Mouse (Mus musculus): ENCODE measurements around the gene 9930021J03Rik.

The 9930021J03Rik gene

DNA sequence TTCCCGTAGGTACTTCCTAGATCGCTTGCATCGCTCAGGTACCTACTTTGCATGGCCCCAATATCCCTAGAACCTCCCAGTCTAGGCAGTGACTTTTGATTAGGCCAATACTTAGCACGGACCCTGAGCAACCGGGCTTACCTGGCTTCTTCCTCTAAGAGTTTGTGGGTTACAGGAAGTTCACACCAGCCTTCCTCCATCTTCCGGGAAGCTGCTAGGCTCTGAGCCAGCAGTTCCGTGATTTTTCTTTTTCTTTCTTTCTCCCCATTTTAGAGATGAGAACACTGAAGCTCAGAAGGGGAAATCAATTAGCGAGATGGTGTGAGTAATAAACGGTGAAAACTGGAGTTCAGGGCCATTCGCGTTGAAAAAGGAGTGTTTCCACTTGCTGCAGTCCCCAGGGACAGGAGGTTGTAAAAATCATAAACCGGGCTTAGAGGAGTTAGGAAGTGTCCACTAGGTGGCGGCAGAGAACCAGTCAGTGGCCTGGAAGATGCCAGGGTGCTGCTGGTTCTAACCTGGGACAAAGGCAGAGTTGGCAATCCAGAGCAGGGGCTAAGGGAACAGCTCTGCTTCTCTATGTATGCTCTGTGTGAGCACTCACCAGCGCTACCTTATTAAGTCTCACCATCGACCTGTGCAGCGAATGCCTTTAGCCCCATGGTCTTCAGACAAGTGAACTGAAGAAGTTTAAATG lies 121.8 kb downstream of the 9930021J03Rik start:
- peak; percentile 95 for DNase-seq

DNA sequence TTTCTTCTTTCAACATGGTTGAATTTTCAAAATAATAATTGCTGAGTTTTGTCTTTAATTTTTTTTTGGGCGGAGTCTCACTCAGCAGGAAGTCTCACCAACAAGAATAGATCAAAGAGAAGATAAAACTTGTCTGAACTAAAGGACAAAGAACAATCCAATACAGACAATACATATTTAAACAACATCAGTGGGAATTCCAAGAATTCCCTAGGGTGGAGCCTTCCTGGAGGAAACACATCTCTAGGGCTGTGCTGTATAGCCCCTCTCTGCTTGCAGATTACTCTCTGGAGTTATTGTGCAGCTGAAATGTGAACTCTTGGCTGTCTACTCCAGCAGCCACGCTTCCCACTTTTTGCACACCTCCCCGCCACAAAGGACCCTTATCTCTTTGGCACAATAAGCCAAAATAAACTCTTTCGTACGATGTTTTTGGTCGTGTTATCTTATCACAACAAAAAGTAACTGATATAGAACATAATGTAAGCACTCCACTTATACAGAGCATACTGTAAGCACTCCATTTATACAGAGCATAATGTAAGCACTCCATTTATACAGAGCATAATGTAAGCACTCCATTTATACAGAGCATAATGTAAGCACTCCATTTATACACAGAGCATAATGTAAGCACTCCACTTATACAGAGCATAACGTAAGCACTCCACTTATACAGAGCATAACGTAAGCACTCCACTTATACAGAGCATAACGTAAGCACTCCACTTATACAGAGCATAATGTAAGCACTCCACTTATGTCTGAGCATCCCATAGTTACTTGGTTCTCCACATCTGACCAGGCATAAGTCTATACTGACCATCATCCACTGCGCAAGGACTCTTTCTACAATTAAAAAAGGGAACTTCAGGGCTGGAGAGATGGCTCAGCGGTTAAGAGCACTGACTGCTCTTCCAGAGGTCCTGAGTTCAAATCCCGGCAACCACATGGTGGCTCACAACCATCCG lies 125.3 kb downstream of the 9930021J03Rik start:
- DNase-seq = peak; percentile 64

DNA sequence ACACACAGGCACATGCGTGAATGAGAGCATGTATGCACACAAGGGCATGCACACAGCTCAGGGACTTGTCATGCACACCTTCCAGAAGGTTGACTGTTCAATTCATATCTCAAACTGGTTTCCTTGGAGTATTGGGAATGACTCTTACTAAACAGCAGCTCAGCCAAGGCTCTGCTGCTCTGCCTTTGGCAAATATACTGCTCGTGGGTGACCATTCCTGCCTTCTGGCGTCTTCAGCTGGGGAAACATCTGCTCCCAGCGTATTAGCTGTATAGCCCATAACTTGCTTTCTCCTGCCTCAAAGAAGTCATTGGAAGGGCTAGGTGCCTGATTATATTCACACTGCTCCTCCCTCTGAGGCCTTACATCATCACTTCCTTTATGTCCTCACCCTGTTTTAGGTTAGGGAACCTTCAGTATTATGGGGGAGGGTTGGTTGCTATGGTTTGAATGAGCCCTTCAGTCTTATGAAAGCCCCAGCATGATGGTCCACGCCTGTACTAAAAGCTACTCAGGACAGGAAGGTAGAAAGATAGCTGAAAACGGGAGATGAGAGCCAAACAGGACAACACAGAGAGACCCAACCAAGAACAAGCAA lies 127.5 kb downstream of the 9930021J03Rik start:
- no peak for DNase-seq

DNA sequence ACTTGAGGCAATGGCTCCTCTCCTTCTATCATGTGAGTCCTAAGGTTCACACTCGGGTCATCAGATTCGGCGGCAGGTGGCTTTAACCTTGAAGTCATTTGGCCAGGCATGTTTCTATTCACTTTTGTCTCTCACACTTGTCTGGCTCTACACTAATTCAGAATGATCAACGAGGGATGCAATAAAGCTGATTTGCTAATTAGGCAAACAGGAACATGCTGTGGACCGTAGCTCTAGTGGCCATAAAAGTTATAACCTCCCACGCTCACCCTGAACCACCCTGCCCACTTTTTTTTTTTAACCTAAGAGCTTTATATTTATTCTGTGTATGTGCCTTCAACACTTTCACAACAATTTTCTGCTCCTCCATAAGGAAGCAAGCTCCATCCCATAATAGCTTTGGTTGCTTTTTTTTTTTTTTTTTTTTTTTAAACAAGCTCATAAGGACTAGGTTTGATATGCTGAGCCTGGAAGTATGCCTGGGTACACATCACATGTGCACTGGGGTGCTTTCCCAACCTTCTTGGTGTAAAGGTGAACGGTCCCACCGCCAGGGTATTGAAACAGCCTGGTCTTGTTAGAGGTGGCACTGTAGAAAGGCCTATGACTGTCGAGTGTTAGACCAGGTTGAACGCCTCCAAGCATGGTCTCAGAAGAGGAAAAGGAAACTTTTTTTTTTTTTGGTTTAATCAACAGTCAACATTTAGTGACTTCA lies 129.2 kb downstream of the 9930021J03Rik start:
- no peak for DNase-seq

DNA sequence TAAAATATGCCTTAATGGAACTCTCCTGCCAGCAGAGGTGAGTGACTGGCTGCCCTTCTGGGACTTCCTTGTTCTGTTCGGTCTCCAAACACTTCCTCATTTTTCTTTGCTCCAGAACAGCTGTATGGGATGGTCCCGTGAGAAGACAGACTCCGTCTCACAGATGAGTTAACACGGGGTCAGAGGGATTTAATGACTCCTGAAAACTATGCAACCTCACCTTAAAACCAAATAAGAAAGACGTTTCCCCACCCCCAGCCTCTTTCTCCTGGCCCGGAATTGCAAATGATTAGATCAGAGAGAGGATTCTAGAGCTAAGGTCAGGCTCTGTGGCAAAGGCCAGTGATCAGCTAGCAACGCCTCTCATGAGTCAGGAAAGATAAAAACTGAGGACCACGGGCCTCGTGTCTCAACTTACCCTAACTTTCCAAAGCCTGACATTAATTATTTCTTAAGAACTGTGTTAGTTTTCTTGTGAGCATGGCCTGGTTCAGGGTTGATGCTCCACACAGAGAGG lies 130.2 kb downstream of the 9930021J03Rik start:
- no peak for DNase-seq

DNA sequence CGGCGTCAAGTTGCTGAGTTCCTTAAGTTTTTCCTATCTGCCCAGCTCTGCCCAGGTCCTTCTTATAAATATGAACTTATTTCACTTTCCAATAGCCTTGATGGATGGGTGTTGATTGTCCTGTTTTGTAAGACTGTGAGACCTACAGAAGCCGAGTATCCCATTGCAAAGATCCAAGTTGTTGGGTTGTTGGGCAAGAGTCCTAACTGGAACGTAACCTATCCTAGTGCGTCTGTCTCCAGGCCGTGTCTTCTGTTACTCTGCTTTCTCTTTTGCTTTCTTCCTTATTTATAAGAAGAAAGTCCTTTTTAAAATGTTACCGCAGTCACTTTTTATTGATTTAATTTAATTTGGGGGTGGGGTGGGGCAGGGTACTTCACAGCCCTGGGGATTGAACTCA lies 130.8 kb downstream of the 9930021J03Rik start:
- no peak for DNase-seq

DNA sequence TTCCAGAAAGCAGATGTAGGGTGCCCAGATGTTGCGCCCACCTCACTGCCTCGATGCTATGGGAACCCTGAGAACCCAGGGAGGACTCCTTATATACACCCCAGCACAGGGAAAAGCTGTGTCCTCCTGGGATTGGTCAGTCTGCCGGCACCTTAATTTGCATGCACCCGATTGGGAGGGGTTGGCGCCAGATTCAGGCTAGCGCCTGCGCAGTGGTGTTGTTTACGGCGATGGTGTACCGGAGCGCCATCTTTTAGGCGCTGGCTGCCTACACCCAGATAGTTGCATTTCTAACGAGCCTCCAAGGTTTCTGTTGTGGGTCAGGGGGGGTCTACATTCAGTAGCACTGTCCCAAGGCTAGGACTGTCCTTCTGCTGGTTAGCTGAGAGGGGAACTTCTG lies 133.1 kb downstream of the 9930021J03Rik start:
- DNase-seq = no peak

DNA sequence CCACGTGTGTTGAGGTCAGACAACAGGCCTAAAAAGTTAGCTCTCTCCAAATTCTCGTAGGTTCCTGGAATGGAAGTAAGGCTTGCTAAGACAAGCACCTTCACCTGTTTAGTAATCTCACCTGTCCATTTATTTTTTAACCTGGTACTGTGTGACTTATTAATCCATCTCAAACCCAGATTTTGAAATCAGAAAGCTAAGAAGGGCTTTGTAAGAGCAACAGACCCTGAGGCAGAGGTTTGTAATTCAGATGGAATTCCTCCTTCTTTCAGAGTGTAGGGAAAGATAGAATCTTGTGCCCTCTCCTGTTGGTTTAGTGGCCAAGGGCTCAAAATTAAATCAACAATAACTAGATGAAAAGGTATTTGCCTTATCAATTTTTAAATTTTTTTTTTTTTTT lies 134.6 kb downstream of the 9930021J03Rik start:
- no peak for DNase-seq

DNA sequence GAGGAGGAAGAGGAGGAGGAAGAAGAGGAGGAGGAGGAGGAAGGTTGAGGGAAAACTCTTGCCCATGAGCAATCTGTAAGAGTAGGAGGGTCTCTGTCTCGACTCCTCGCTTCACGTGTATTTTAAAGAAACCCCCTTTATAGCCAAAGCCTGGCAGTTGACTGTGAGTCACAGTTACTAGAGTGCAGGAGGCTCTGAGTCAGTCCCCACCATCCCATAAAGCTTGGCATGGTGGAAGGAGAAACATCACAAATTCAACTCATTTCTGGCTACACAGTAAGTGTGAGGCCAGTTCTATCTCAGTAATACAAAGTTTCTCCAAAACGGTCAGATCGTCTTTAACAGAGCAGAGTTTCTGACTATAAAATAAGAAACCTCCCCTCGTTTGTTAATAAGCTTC lies 135.5 kb downstream of the 9930021J03Rik start:
- DNase-seq = no peak

DNA sequence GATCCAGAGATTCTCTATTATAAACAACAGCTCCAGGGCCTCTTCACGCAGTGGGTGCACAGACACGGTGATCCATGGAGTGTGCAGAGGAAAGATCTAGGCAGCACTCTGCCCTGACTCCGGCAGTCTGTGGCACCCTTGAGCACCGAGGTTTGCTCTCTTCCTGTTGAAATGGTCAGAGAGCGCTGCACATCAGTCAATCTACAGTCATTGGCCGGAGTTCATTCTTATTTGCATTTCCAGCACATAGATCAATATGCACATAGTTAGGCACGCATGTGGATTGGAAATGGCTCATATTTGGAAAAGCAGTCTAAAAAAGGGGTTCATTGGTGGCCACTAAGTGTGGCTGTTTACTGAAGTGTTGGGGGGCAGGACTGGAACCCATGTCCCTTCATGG lies 137.7 kb downstream of the 9930021J03Rik start:
- no peak for DNase-seq

DNA sequence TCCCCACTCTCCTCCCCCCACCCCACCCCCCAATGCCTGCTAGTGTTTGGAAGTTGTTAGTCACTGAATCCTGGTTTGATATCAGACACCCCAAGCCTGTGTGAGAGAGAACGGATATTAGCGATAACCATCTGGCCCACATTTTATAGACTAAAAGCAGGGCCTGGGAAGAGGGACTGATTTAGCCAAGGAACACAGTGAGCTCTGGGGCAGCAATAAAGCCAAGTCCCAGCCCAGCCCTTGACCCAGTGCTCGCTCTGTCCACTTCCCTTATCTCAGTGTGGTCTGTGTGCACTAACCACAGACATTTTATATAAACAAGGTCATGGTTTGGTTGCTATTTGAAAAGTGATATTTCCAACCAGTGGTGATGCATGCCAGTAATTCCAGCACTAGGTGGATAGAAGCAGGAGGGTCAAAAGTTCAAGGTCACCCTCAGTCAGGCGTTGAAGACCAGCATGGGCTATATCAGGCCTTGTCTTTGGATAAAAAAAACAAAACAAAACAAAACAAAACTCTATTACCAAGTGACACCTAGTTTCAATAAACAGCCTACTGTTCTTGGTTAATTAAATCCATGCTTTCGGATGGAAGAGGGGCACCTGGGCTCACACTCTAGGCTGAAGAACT lies 138.7 kb downstream of the 9930021J03Rik start:
- no peak for DNase-seq

DNA sequence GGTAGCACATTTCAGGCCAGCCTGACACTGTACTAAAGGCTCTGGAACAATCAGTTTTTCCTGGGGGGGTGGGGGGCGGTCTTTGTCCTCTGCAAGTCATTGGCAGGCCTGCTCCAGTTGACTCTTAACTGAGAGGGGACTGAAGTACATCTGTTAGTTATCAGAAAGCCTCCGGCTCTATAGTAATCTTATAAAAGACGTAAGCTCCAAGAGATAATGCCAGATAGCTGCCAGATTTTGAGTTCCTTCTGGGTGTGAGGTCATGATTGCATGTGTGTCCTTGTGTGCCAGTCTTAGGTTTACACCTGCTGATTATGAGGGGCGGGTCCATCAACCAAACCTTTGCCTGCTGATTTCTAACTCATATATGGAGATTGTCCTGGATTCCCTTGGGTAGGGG lies 139.6 kb downstream of the 9930021J03Rik start:
- DNase-seq = no peak

DNA sequence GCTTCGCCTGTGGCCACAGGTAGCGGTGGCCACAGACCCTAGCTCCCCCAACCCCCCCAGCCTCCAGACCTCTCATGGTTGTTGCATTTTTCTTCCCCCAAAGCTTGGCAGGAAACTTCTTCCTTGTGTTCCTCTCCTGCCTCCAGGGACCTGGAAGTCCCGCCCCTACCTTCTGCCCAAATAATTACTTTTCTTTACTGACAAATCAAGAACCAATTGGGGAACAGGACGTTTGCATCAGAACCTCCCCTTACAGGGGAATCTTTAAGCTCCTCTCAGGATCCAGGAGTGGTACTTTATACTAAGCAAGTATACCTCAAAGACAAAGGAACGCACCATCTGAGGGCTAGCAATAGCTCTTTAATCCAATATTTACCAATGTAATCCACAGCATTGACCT lies 140.9 kb downstream of the 9930021J03Rik start:
- DNase-seq = no peak

Data from heart, adult 11 months (tissue).